Mouse (Mus musculus) adrenal gland, adult 8-10 months (tissue): ENCODE measurements around the gene Gm13696. TPM values are rescaled to one million over a fixed set of nuclear protein-coding genes. Genes with fewer than 3 reads are reported as not detected.

ENCODE experiments used
- total RNA-seq, 4 experiments: library from RNA; stranded (reverse); gene quantifications; 2 replicates each; pipeline ENCODE4 v1.2.4; 2022

The Gm13696 gene
- total RNA-seq, 4 experiments from 2014 or later: 1.4 to 2.5 (median 1.7) TPM

Other genes starting within 250 kb of the Gm13696 start
- 100 to 1,000 TPM; 115 to 144 (median 126) TPM for gene Itgav, start 248.7 kb upstream of the Gm13696 start, total RNA-seq
- gene Fam171b, start 160.5 kb upstream of the Gm13696 start, total RNA-seq: 1 to 10 TPM; 4.4 to 8.6 (median 6.0) TPM
- not detected for gene Zswim2, start 31.9 kb upstream of the Gm13696 start, total RNA-seq
- gene Gm13698, start 17.4 kb upstream of the Gm13696 start, total RNA-seq: 1 to 10 TPM; 1.4 to 2.5 (median 1.7) TPM
- 1 to 10 TPM; 1.4 to 2.5 (median 1.7) TPM for gene Gm13693, start 11.6 kb upstream of the Gm13696 start, total RNA-seq
- 1 to 10 TPM in 2 of 4 experiments, not detected in 2; 1.2 to 1.6 TPM for gene Gm13695, start 5.8 kb upstream of the Gm13696 start, total RNA-seq
- 1 to 10 TPM; 1.4 to 2.5 (median 1.7) TPM for gene Gm13694, start 5.8 kb downstream of the Gm13696 start, total RNA-seq
- gene Gm13697, start 11.6 kb downstream of the Gm13696 start, total RNA-seq: 1 to 10 TPM; 1.4 to 2.5 (median 1.7) TPM
- gene Gm13691, start 17.4 kb downstream of the Gm13696 start, total RNA-seq: 1 to 10 TPM; 1.4 to 2.5 (median 1.7) TPM